Mouse (Mus musculus): ENCODE measurements around the gene Rora. TPM values are rescaled to one million over a fixed set of nuclear protein-coding genes. Genes with fewer than 3 reads are reported as not detected.
"Not testable (repeated sequence)": the region's sequence is repeated elsewhere in the genome, so short reads cannot be mapped to it uniquely, and the experiment has no call there.

Rora gene
- polyA plus RNA-seq, 2 experiments = 4.5 to 10.1 TPM

DNA sequence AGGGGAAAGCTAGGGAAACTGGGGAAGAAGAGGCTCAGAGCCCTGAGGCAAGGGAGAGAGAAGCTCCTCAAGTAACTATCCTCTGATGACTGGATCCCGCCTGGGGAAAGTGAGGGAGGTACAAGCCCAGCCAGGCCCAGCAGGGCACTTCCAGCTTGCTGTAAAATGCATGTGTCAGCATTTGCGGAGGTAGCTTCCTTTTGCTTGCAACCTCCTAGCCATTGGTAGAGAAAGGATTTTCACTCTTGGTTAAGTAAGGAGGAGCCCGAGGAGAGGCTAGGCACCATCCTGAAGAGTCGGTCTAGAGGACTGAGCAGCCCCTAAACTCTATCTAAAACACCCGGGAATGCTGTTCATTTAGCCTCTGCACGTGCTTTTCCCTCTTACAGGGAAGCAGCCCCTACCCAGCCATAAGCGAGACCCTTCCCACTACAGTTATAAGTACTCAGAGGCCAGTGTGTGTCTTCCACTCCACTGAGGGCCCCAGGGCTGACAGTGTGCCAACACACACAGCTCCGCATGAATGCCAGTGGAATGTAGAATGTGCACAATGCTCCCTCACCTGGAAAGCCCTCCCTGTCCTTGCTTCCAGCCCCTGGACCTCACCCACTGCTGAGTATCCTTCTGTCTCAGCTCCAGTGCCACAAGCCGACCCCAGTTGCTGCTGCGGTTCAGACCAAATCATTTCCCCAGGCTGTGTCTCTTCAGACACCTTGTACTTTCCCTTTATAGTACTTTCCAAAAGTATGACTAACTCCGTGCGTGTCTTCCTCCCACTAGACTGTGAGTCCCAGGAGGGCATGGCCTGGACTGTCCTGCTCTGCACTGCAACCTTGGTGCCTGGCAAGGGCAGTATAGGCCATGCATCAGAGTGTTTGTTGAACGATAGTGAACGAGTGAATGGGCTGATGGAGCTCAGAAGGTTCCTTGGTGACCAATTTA is 431.4 kb downstream of the Rora start:
- H3K27me3 ChIP-seq (ENCODE audit: control insufficient read depth, insufficient read depth, low read length) = no peaks in the 10 kb centered on the region
- H3K4me1 ChIP-seq (ENCODE audit: control insufficient read depth, insufficient read depth, low read length) = peaks cover 10% of the 10 kb centered on the region
- H3K4me2 ChIP-seq (replicated peaks; ENCODE audit: low read depth, low read length, severe bottlenecking) = no peak overlapping the region
- no peak overlapping the region for H3K9ac ChIP-seq (ENCODE audit: low read depth, low read length, severe bottlenecking)
- H3K36me3 ChIP-seq (ENCODE audit: control insufficient read depth, insufficient read depth, low read length) = no peaks in the 10 kb centered on the region
- H3K9me3 ChIP-seq (ENCODE audit: control insufficient read depth, low read length) = no peaks in the 10 kb centered on the region
- ATAC-seq (ENCODE audit: low FRiP score, low read depth) = no peak
- DNase-seq (ENCODE audit: low spot score) = peak; percentile 38
- no peak for TF ChIP-seq POLR2A (IDR thresholded peaks at IDR 0.05; ENCODE audit: borderline replicate concordance, extremely low read depth, insufficient read depth, insufficient read length)
- WGBS = 53% methylated on average over 14 of the region's 14 CpGs
- no peak overlapping the region for H3K27ac ChIP-seq (replicated peaks; ENCODE audit: low read depth, low read length)
- no peak overlapping the region for H3K4me3 ChIP-seq (replicated peaks; ENCODE audit: low read length)

DNA sequence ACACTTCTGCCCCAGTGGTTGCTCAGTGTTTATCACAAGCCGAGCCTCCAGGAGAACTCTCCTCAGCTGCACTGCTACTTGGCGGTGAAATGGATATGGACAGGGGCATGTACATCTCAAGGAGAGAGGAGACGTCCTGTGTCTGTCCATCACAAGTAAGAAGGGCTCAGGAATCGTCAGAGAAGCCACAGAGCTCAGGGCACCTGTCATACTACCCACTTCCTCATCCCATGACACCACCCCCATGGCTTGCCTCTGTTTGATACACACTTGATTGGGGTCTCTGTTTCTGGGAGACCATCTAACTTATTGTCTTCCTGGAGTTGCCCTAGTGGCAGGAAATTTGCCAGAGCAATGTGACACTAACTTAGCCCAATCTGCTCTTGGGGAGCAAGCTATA is 433.3 kb downstream of the Rora start:
- no peak for ATAC-seq (ENCODE audit: low FRiP score, low read depth)

DNA sequence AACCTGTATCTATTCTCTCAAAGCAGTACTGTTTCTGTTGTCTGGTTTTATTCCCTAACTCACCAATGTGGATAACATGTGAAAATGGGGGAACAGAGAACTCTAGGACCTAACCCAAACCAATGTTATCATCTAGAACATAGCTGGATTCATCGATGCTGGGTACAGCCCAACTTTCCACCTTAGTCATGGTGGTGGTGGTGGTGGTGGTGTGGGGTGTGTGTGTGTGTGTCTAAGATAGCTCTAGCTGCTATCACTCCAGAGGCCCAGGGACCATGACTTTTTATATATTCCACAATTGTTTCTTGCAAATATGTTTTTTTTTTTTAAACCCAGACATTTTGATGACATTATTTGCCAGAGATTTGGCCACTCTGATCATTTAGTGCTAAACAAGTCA is 433.7 kb downstream of the Rora start:
- no peaks in the 10 kb centered on the region for H3K27me3 ChIP-seq (ENCODE audit: control insufficient read depth, insufficient read depth, low read length)
- ATAC-seq (ENCODE audit: low FRiP score, low read depth) = no peak
- no peak for TF ChIP-seq POLR2A (IDR thresholded peaks at IDR 0.05; ENCODE audit: borderline replicate concordance, extremely low read depth, insufficient read depth, insufficient read length)
- H3K4me3 ChIP-seq (replicated peaks; ENCODE audit: low read length) = no peak overlapping the region
- H3K9ac ChIP-seq (ENCODE audit: low read depth, low read length, severe bottlenecking) = no peak overlapping the region
- DNase-seq (ENCODE audit: low spot score) = no peak
- H3K9me3 ChIP-seq (ENCODE audit: control insufficient read depth, low read length) = no peaks in the 10 kb centered on the region
- H3K36me3 ChIP-seq (ENCODE audit: control insufficient read depth, insufficient read depth, low read length) = no peaks in the 10 kb centered on the region
- 95% methylated on average over 1 of the region's 1 CpGs for WGBS
- H3K27ac ChIP-seq (replicated peaks; ENCODE audit: low read depth, low read length) = no peak overlapping the region
- peaks cover 18% of the 10 kb centered on the region for H3K4me1 ChIP-seq (ENCODE audit: control insufficient read depth, insufficient read depth, low read length)
- no peak overlapping the region for H3K4me2 ChIP-seq (replicated peaks; ENCODE audit: low read depth, low read length, severe bottlenecking)

More for the DNA sequence above, 433.3 kb downstream of the Rora start:
- Histone ChIP-seq H3K4me2 (replicated peaks; ENCODE audit: low read depth, low read length, severe bottlenecking) (no peak overlapping the region), H3K9me3 (ENCODE audit: control insufficient read depth, low read length) (no peaks in the 10 kb centered on the region), H3K27me3 (ENCODE audit: control insufficient read depth, insufficient read depth, low read length) (no peaks in the 10 kb centered on the region), H3K4me1 (ENCODE audit: control insufficient read depth, insufficient read depth, low read length) (peaks cover 13% of the 10 kb centered on the region), H3K9ac (ENCODE audit: low read depth, low read length, severe bottlenecking) (no peak overlapping the region), H3K4me3 (replicated peaks; ENCODE audit: low read length) (no peak overlapping the region), H3K27ac (replicated peaks; ENCODE audit: low read depth, low read length) (no peak overlapping the region), H3K36me3 (ENCODE audit: control insufficient read depth, insufficient read depth, low read length) (no peaks in the 10 kb centered on the region)
- no peak for TF ChIP-seq POLR2A (IDR thresholded peaks at IDR 0.05; ENCODE audit: borderline replicate concordance, extremely low read depth, insufficient read depth, insufficient read length)
- 77% methylated on average over 4 of the region's 4 CpGs for WGBS
- DNase-seq (ENCODE audit: low spot score) = no peak

GRCm38 (mm10) chr9:69090749-69091270 is 437.2 kb downstream of the Rora start:
- Histone ChIP-seq H3K4me3 (replicated peaks; ENCODE audit: low read length) (no peak overlapping the region), H3K27ac (replicated peaks; ENCODE audit: low read depth, low read length) (no peak overlapping the region), H3K9me3 (ENCODE audit: control insufficient read depth, low read length) (no peaks in the 10 kb centered on the region), H3K27me3 (ENCODE audit: control insufficient read depth, insufficient read depth, low read length) (no peaks in the 10 kb centered on the region), H3K9ac (ENCODE audit: low read depth, low read length, severe bottlenecking) (no peak overlapping the region), H3K4me2 (replicated peaks; ENCODE audit: low read depth, low read length, severe bottlenecking) (no peak overlapping the region), H3K4me1 (ENCODE audit: control insufficient read depth, insufficient read depth, low read length) (peaks cover 10% of the 10 kb centered on the region), H3K36me3 (ENCODE audit: control insufficient read depth, insufficient read depth, low read length) (no peaks in the 10 kb centered on the region)
- 75% methylated on average over 5 of the region's 5 CpGs for WGBS
- ATAC-seq (ENCODE audit: low FRiP score, low read depth) = no peak
- no peak for DNase-seq (ENCODE audit: low spot score)
- no peak for TF ChIP-seq POLR2A (IDR thresholded peaks at IDR 0.05; ENCODE audit: borderline replicate concordance, extremely low read depth, insufficient read depth, insufficient read length)

GRCm38 (mm10) chr9:69092119-69093013 is 438.8 kb downstream of the Rora start:
- no peak for ATAC-seq (ENCODE audit: low FRiP score, low read depth)
- no peak overlapping the region for H3K4me3 ChIP-seq (replicated peaks; ENCODE audit: low read length)
- no peak overlapping the region for H3K9ac ChIP-seq (ENCODE audit: low read depth, low read length, severe bottlenecking)
- WGBS = 56% methylated on average over 15 of the region's 15 CpGs
- no peaks in the 10 kb centered on the region for H3K36me3 ChIP-seq (ENCODE audit: control insufficient read depth, insufficient read depth, low read length)
- peak; percentile 67 for DNase-seq (ENCODE audit: low spot score)
- TF ChIP-seq POLR2A (IDR thresholded peaks at IDR 0.05; ENCODE audit: borderline replicate concordance, extremely low read depth, insufficient read depth, insufficient read length) = no peak
- H3K27me3 ChIP-seq (ENCODE audit: control insufficient read depth, insufficient read depth, low read length) = no peaks in the 10 kb centered on the region
- no peak overlapping the region for H3K4me2 ChIP-seq (replicated peaks; ENCODE audit: low read depth, low read length, severe bottlenecking)
- no peak overlapping the region for H3K27ac ChIP-seq (replicated peaks; ENCODE audit: low read depth, low read length)
- H3K9me3 ChIP-seq (ENCODE audit: control insufficient read depth, low read length) = no peaks in the 10 kb centered on the region
- H3K4me1 ChIP-seq (ENCODE audit: control insufficient read depth, insufficient read depth, low read length) = peaks cover 10% of the 10 kb centered on the region

DNA sequence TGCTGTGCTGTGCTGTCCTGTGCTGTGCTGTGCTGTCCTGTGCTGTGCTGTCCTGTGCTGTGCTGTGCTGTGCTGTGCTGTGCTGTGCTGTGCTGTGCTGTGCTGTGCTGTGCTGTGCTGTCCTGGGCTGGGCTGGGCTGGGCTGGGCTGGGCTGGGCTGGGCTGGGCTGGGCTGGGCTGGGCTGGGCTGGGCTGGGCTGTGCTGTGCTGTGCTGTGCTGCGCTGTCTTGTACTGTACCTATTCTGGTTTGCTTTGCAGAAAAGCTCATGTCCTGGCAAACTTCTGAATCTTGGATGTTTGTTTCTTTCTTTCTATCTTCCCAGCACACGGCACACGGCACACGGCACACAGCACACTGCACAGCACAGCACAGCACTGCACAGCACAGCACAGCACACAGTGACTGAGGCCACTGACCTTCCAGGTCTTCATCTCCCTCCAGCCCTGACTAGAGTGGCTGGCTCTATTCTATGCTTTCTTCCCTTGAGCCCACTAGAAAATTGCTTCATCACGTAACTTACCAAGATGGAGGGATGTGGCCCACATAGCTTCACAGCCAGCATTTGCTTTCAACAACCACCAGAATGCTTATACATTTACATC is 446.7 kb downstream of the Rora start:
- WGBS = 90% methylated on average over 5 of the region's 5 CpGs
- not testable (repeated sequence) for ATAC-seq (ENCODE audit: low FRiP score, low read depth)

More for the DNA sequence above, 446.7 kb downstream of the Rora start:
- H3K4me2 ChIP-seq (replicated peaks; ENCODE audit: low read depth, low read length, severe bottlenecking); H3K9ac ChIP-seq (ENCODE audit: low read depth, low read length, severe bottlenecking); H3K36me3 ChIP-seq (ENCODE audit: control insufficient read depth, insufficient read depth, low read length); H3K27ac ChIP-seq (replicated peaks; ENCODE audit: low read depth, low read length); DNase-seq (ENCODE audit: low spot score); H3K27me3 ChIP-seq (ENCODE audit: control insufficient read depth, insufficient read depth, low read length); H3K4me3 ChIP-seq (replicated peaks; ENCODE audit: low read length); H3K4me1 ChIP-seq (ENCODE audit: control insufficient read depth, insufficient read depth, low read length); H3K9me3 ChIP-seq (ENCODE audit: control insufficient read depth, low read length): not testable (repeated sequence)
